Mouse (Mus musculus) midbrain, embryonic 14.5 days (tissue): ENCODE measurements at regions not wholly inside any gene's neighbourhood (a gene's known extent, or its start where the extent isn't known, plus 50 kb on each side); places are given as distances from the start of the nearest gene placed in this dataset.

Experiments
- ATAC-seq: fragments of 200-750 bp; cut with Nextera tagmentation; 2 replicates; pipeline ENCODE4 v1.8.0; 2017; ENCODE audit warnings: moderate number of reproducible peaks, moderate library complexity; ENCODE audit not compliant: low FRiP score, low TSS enrichment
- DNase-seq: peaks from one replicate; pipeline ENCODE4 v3.0.0-alpha.2; 2015
- H3K27ac ChIP-seq: fragments of 300-500 bp; sonication (generic); replicated peaks from 2 replicates; pipeline ENCODE4 v1.5.1; 2014; ENCODE audit warnings: mild to moderate bottlenecking, low read depth, low read length, moderate library complexity
- H3K27me3 ChIP-seq: fragments of 300-500 bp; sonication (generic); 2 replicates; pipeline ENCODE4 v1.6.1; 2014; ENCODE audit warnings: low read length, control low read depth, mixed read lengths; ENCODE audit not compliant: control insufficient read depth, insufficient read depth
- H3K36me3 ChIP-seq: fragments of 300-500 bp; sonication (generic); 2 replicates; pipeline ENCODE4 v1.6.1; 2014; ENCODE audit warnings: low read length, control low read depth; ENCODE audit not compliant: control insufficient read depth, insufficient read depth
- H3K4me1 ChIP-seq: fragments of 300-500 bp; sonication (generic); 2 replicates; pipeline ENCODE4 v1.6.1; 2014; ENCODE audit warnings: mild to moderate bottlenecking, antibody characterized with exemption, low read length, control low read depth; ENCODE audit not compliant: control insufficient read depth, insufficient read depth
- H3K4me2 ChIP-seq: fragments of 300-500 bp; sonication (generic); 2 replicates; pipeline ENCODE4 v1.6.1; 2014; ENCODE audit warnings: mild to moderate bottlenecking, low read length, moderate library complexity
- H3K4me3 ChIP-seq: fragments of 300-500 bp; sonication (generic); replicated peaks from 2 replicates; pipeline ENCODE4 v1.5.1; 2014; ENCODE audit warnings: low read depth, low read length
- H3K9ac ChIP-seq: fragments of 300-500 bp; sonication (generic); replicated peaks from 2 replicates; pipeline ENCODE4 v1.6.1; 2014; ENCODE audit warnings: mild to moderate bottlenecking, low read length, moderate library complexity
- H3K9me3 ChIP-seq: fragments of 300-500 bp; sonication (generic); 2 replicates; pipeline ENCODE4 v1.6.1; 2016; ENCODE audit warnings: low read length, control low read depth, mixed read lengths; ENCODE audit not compliant: control insufficient read depth
- WGBS: fragments of 180-500 bp; shearing (Covaris S2); extraction: QIAGEN DNeasy Blood & Tissue Kit; methylation state at CpG from one replicate; pipeline ENCODE4 v1.1.7; 2014; 5-methylcytosine and 5-hydroxymethylcytosine counted together

DNA sequence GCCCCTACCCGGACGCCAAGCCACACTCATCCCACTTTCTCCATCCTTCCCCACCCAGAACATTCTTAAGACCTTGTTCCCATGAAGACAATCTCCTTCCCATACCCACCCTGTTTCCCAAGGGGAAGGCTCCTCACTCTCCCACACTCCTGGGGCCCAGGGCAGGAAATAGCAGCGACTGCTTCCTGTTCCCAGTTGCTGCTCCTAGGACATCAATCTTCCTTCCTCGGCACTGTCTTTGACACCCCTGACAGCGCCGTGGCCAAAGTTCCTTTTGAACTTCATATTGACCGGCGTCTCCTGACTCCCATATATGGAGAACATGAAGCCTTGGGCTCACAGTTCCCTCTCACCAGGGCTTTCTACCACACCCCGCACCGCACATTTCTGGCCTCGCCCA lies 96.2 kb upstream of the Spred2 start:
- Histone ChIP-seq H3K4me3 (no peak overlapping the region), H3K4me2 (no peak overlapping the region), H3K9ac (no peak overlapping the region), H3K9me3 (no peaks in the 10 kb centered on the region), H3K4me1 (no peaks in the 10 kb centered on the region), H3K27me3 (no peaks in the 10 kb centered on the region), H3K36me3 (no peaks in the 10 kb centered on the region), H3K27ac (no peak overlapping the region)
- ATAC-seq (no peak), DNase-seq (no peak)
- 90% methylated on average over 11 of the region's 11 CpGs for WGBS

DNA sequence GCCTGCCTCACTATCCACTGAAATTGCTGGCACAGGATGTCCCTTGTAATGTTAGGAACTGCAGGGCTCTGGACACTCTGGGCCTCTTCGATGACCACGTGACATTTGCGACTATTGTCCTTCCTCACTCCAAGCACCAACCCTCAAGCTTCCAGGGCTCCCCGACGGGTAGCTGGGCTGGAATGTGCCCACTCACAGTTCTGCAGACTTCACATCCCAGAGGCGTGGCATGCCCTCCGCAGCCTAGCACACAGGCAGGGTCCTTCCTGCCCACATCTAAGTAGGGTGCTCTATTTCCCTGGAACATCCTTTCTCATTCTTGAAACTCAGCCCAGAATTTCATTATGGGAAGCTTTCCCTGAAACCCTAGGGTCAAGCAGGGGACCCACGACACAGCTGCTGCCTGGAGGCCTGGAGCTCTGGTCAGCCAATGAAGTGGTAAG lies 95.2 kb upstream of the Spred2 start:
- Histone ChIP-seq H3K4me1 (no peaks in the 10 kb centered on the region), H3K9me3 (no peaks in the 10 kb centered on the region), H3K27me3 (no peaks in the 10 kb centered on the region), H3K9ac (no peak overlapping the region), H3K36me3 (no peaks in the 10 kb centered on the region), H3K4me3 (no peak overlapping the region), H3K27ac (no peak overlapping the region), H3K4me2 (no peak overlapping the region)
- no peak for ATAC-seq
- no peak for DNase-seq
- WGBS, result 68% methylated on average over 8 of the region's 8 CpGs

DNA sequence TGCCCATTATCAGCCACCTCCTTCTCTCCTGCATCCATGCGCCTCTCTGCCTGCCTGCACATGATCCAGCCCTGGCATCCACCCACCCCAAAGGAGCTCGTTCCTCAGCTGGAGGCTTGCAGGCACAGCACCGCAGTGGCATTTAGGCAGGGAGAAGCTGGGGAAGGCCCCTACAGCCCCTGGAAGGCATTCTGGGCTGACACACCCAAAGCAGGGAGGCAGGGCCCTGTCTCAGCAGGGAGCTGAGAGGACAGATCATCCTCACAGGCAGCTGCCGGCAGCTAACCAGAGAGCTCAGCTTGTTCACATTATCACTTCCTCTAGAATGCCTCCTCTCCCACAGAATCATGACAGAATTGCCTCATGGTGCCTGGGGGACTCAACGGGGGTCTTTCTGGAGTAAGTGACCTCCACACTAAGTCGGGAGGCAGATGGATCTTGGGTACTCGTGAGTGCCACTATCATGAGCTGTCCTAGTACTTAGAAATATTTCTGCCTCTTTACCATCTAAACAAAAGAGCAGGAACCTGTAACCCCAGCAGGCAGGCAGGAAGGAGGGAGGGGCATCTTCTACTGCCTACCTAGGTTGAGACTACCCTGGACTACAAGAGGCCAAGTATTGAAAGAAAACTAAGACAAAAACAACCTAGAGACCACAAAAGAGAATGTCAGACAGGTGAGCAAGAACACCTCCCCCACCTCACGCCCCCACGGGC lies 94.5 kb upstream of the Spred2 start:
- Histone ChIP-seq H3K36me3 (no peaks in the 10 kb centered on the region), H3K4me3 (no peak overlapping the region), H3K9ac (no peak overlapping the region), H3K4me2 (no peak overlapping the region), H3K4me1 (no peaks in the 10 kb centered on the region; the same call in 1 of the 2 replicates), H3K9me3 (no peaks in the 10 kb centered on the region), H3K27me3 (no peaks in the 10 kb centered on the region), H3K27ac (no peak overlapping the region)
- WGBS, result 36% methylated on average over 9 of the region's 9 CpGs
- ATAC-seq, result no peak
- no peak for DNase-seq

DNA sequence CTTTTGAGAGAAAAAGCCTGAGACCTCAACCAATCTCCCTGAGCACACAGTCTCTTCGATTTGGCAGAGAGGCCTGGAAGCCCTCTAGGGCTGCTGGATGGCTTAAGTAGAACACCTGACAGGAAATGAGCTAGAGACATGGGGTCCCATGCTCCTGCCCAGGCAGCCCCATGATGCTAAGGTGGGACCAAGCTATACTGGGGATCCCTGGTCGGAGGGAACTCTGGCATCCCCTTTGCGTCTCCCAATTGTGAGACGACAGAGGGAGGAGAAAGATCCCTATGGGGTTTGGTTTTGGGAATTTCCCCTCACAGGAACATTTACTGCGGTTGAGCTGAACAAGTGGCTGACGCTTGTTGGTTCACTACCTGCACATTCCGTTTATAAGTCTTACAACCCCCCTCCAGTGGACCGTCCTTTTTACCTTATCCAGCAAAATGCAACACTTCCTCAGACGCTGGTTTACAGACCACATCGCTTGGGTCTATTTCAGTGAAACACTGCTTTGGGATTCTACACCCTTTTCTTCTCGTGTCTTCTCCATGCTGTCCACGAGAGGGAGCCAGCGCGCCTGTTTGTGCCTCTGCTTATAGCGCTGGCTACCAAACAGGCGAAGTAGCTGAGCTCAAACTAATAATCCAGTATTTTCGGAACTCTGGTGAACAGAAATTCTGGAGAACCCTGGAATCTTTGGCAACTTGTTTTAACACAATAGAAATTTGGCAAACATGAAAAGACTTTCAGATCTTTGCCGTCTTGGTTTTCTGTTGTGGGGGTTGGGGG lies 93.7 kb upstream of the Spred2 start:
- Histone ChIP-seq H3K27me3 (no peaks in the 10 kb centered on the region), H3K9me3 (no peaks in the 10 kb centered on the region), H3K4me2 (no peak overlapping the region), H3K9ac (no peak overlapping the region), H3K36me3 (no peaks in the 10 kb centered on the region), H3K4me3 (no peak overlapping the region), H3K4me1 (peaks cover 5% of the 10 kb centered on the region), H3K27ac (no peak overlapping the region)
- DNase-seq (peak; percentile 93), ATAC-seq (no peak)
- WGBS, result 21% methylated on average over 18 of the region's 18 CpGs

DNA sequence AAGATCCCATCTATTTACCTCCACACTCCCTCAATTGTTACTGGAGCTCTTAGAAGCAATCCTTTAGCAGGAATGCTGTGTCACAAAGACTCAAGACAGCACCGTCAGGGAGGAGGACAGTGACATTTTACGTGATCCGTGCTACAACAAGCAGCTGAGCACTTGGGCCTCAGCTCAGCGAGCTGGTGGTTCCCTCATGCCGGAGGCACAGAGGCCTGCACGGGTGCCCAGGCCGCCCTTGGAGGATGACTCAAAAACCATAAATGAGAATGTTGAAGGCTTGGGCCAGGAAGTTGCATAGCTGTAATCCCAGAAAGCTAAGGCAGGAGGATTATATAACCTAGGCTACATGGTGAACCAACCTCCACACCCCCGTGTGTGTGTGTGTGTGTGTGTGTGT lies 89.6 kb upstream of the Spred2 start:
- H3K9ac ChIP-seq, result no peak overlapping the region

DNA sequence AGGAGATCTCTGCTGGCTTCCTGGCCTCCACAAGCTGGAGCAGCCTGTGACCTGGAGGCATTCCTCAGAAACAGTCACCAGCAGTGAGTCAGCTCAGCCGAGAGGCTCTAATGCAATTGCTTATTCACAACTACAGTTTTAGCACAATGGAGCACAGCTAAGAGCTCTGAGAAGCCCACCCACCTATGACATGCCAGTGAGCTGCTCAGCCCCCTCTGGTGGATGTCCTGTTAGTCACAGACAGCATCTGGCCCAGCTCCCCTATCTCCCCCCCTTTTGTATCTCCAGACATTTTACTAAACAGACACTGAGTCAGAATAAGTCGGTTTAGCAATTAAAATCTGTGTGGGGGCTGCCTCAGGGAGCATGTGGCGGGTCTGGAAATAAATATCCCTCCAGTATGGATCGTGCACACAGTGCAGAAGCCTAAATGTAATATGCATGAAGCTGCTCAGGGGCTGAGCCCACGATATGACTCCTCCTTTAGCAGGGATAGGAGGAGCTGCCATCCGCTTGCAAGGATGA lies 88.9 kb upstream of the Spred2 start:
- peak overlapping the region; percentile 33 for H3K4me2 ChIP-seq
- H3K4me1 ChIP-seq, result peaks cover 11% of the 10 kb centered on the region
- WGBS, result 4% methylated on average over 6 of the region's 6 CpGs
- no peaks in the 10 kb centered on the region for H3K9me3 ChIP-seq
- H3K27ac ChIP-seq, result peak overlapping the region; percentile 78
- no peaks in the 10 kb centered on the region for H3K36me3 ChIP-seq
- DNase-seq (peak; percentile 83), ATAC-seq (peak; percentile 86)
- no peaks in the 10 kb centered on the region for H3K27me3 ChIP-seq
- H3K9ac ChIP-seq, result no peak overlapping the region; the same call in 1 of the 2 replicates
- H3K4me3 ChIP-seq, result no peak overlapping the region

More for the DNA sequence above, 89.6 kb upstream of the Spred2 start:
- no peak overlapping the region for H3K4me2 ChIP-seq
- no peak overlapping the region for H3K27ac ChIP-seq
- H3K36me3 ChIP-seq, result no peaks in the 10 kb centered on the region
- no peaks in the 10 kb centered on the region for H3K9me3 ChIP-seq
- no peak for DNase-seq
- H3K4me3 ChIP-seq, result no peak overlapping the region
- no peak for ATAC-seq
- H3K27me3 ChIP-seq, result no peaks in the 10 kb centered on the region
- H3K4me1 ChIP-seq, result peaks cover 11% of the 10 kb centered on the region
- WGBS, result 67% methylated on average over 8 of the region's 8 CpGs

DNA sequence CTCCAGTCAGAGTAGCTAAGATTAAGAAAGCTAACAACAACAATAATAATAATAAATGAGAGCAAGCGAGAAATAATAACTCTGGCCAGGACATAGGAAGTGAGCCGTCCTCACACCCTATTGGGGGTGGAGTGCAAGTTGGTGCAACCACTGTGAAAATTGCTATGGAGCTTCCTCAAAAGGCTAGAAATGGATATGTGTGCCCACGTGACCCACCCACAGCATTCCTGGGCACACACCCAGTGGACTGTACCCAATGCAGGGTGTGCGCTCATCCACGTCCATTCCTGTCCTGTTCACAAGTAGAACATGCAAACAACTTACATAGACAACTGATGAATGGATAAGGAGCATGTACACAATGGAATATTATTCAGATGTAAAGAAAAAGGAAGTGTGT lies 85.2 kb upstream of the Spred2 start:
- H3K27me3 ChIP-seq, result no peaks in the 10 kb centered on the region
- H3K27ac ChIP-seq, result no peak overlapping the region
- no peak overlapping the region for H3K9ac ChIP-seq
- no peaks in the 10 kb centered on the region for H3K36me3 ChIP-seq
- peaks cover 11% of the 10 kb centered on the region for H3K4me1 ChIP-seq
- no peak overlapping the region for H3K4me3 ChIP-seq
- no peak overlapping the region for H3K4me2 ChIP-seq
- DNase-seq (no peak), ATAC-seq (no peak)
- no peaks in the 10 kb centered on the region for H3K9me3 ChIP-seq
- WGBS, result 94% methylated on average over 5 of the region's 5 CpGs

DNA sequence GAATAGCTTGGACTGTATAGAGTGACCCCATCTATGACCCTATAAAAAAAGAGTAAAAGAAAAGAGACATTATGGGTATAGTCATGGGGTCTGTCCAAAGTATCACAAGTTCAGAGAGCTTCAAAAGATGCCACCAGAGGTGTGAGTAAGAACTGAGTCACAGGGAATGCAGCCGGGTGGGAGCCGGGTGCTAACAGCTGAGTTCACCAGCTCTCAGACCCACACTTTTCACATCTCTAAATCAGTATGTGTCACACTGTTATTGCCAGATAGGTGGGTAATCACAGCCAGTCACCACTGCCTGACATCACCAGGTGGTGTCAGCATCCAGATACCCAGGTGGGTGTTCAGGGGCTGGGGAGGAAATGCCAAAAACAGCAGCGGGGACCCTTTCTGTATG lies 81.1 kb upstream of the Spred2 start:
- no peaks in the 10 kb centered on the region for H3K36me3 ChIP-seq
- H3K4me1 ChIP-seq, result no peaks in the 10 kb centered on the region
- DNase-seq (no peak), ATAC-seq (no peak)
- no peak overlapping the region for H3K27ac ChIP-seq
- 92% methylated on average over 3 of the region's 3 CpGs for WGBS
- H3K27me3 ChIP-seq, result no peaks in the 10 kb centered on the region
- H3K9ac ChIP-seq, result no peak overlapping the region
- H3K9me3 ChIP-seq, result no peaks in the 10 kb centered on the region
- no peak overlapping the region for H3K4me2 ChIP-seq
- no peak overlapping the region for H3K4me3 ChIP-seq
